Mouse (Mus musculus) embryo, embryonic 9.5 days (tissue): ENCODE data around the gene Gm21969.

Experiments used
- DNase-seq: peaks from one replicate; pipeline ENCODE4 v3.0.0-alpha.2; 2017; ENCODE audit errors: extremely low spot score

Gm21969 gene

GRCm38 (mm10) chr4:139661897-139662296 lies 58.9 kb downstream of the Gm21969 start:
- no peak for DNase-seq

- no peak for DNase-seq
Measured at GRCm38 (mm10) chr4:139667632-139668031, 64.6 kb downstream of the Gm21969 start.

GRCm38 (mm10) chr4:139669847-139670246 lies 66.9 kb downstream of the Gm21969 start:
- DNase-seq = peak; percentile 65

- peak; percentile 21 for DNase-seq
Measured at GRCm38 (mm10) chr4:139675696-139676095, 72.7 kb downstream of the Gm21969 start.

GRCm38 (mm10) chr4:139683728-139684638 lies 81.0 kb downstream of the Gm21969 start:
- DNase-seq = no peak

GRCm38 (mm10) chr4:139684639-139685017 lies 81.6 kb downstream of the Gm21969 start:
- DNase-seq = peak; percentile 80

GRCm38 (mm10) chr4:139688058-139688457 lies 85.1 kb downstream of the Gm21969 start:
- DNase-seq = no peak

GRCm38 (mm10) chr4:139689627-139690269 lies 86.8 kb downstream of the Gm21969 start:
- no peak for DNase-seq

- no peak for DNase-seq
Measured at GRCm38 (mm10) chr4:139693315-139693714, 90.3 kb downstream of the Gm21969 start.

GRCm38 (mm10) chr4:139697755-139698154 lies 94.8 kb downstream of the Gm21969 start:
- peak; percentile 59 for DNase-seq

- DNase-seq = no peak
Measured at GRCm38 (mm10) chr4:139698602-139699001, 95.6 kb downstream of the Gm21969 start.

- DNase-seq = no peak
Measured at GRCm38 (mm10) chr4:139702914-139703313, 99.9 kb downstream of the Gm21969 start.

- DNase-seq = no peak
Measured at GRCm38 (mm10) chr4:139703468-139703867, 100.5 kb downstream of the Gm21969 start.

- DNase-seq = no peak
Measured at GRCm38 (mm10) chr4:139705986-139706385, 103.0 kb downstream of the Gm21969 start.

- no peak for DNase-seq
Measured at GRCm38 (mm10) chr4:139710467-139711334, 107.7 kb downstream of the Gm21969 start.
